Mouse (Mus musculus) embryo, embryonic 10.5 days (tissue): ENCODE measurements around the gene Zfhx3.

Experiments
- DNase-seq: peaks from one replicate; pipeline ENCODE4 v3.0.0-alpha.2; 2015; ENCODE audit warnings: low spot score

Gene Zfhx3

GRCm38 (mm10) chr8:108984904-108985303, 1042.5 kb downstream of the Zfhx3 start:
- no peak for DNase-seq

DNA sequence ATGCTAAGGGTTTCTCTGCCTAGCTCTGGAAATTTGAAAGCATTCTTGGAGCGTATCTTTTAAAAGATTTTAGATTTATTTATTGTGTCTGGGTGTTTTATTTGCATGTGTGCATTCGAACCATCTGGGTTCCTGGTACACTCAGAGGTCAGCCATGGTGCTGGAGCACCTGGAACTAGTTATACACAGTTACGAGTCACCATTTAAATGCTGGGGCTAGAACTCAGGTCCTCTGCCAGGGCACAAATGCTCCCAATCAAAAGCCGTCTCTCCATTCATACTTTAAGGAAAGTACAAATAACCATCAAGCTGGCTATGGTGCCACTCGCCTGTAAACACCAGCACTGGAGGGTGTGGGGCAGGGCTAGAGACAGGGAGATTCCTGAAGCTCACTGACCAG, 1047.4 kb downstream of the Zfhx3 start:
- no peak for DNase-seq

GRCm38 (mm10) chr8:108990537-108990936, 1048.1 kb downstream of the Zfhx3 start:
- DNase-seq = no peak

GRCm38 (mm10) chr8:108991395-108991794, 1049.0 kb downstream of the Zfhx3 start:
- DNase-seq = no peak

DNA sequence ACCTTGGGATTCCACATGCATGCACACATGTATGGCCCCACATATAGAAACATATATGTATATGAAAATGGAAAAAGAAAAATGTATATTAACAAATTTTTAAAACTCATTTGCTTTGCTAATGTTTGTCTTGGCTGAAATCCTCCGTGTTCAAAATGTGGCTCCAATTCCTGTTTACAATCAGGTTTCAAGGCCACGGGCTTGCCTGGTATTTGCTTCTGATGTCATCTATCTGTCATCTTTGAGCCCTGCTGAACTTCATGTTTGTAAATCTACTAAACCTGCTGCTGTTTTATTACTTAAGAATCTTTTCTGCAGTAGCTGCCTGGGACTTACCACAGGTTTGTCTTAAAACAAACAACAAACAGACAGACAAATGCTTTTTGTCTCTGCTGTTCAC, 1051.3 kb downstream of the Zfhx3 start:
- DNase-seq = no peak

- no peak for DNase-seq
These were observed 1051.7 kb downstream of the Zfhx3 start for GRCm38 (mm10) chr8:108994187-108994586.

GRCm38 (mm10) chr8:108994880-108995279, 1052.4 kb downstream of the Zfhx3 start:
- no peak for DNase-seq

DNA sequence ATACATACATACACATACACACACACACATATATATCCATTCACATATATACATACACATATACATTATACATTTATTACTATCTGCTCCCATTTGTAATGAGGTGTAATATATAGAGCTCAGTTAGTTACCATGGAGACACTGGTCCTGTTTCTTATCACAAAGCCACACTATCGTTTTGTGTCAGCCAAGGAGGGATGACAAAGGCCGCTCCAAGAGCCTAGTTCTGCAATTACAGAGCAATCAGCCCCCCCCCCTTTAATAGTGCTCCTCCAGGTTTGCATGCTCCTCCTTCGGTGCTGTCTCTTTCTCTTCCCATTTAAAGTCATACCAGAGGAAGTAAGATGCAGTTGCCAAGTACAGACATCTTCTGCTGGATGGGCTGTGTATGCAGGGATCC, 1054.9 kb downstream of the Zfhx3 start:
- no peak for DNase-seq

- no peak for DNase-seq
These were observed 1057.1 kb downstream of the Zfhx3 start for GRCm38 (mm10) chr8:108999297-109000249.

GRCm38 (mm10) chr8:109001031-109001430, 1058.6 kb downstream of the Zfhx3 start:
- no peak for DNase-seq

GRCm38 (mm10) chr8:109001923-109002322, 1059.5 kb downstream of the Zfhx3 start:
- DNase-seq = no peak

DNA sequence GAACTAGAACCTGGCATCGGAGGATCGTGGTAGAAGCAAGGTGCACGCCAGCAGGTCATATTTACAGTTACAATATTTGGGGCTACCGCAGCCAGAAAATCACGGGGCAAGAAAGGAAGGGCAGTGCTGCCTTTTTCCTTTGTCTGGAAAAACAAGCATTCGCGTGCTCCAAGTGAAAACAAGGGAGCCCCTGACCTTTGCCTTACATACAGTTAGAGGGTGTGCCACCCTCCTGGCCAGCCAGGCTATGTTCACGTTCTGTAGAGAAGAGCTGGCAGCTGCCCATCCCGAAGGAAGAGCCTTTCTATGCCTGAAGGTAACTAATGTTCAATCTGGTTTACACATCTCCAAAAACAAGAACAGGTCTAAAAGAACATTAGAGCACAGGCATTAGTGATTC, 1064.5 kb downstream of the Zfhx3 start:
- DNase-seq = no peak
